Mouse (Mus musculus) intestine, postnatal 0 days (tissue): ENCODE measurements around the gene Dydc2. TPM values are rescaled to one million over a fixed set of nuclear protein-coding genes. Genes with fewer than 3 reads are reported as not detected.

Source experiments
- ATAC-seq: fragments of 200-750 bp; cut with Nextera tagmentation; 2 replicates; pipeline ENCODE4 v1.8.0; 2017; ENCODE audit warnings: mild to moderate bottlenecking, moderate TSS enrichment, moderate library complexity
- H3K27ac ChIP-seq: fragments of 300-500 bp; sonication (generic); 2 replicates; pipeline ENCODE4 v1.5.1; 2014; ENCODE audit warnings: mild to moderate bottlenecking, low read depth, low read length, moderate library complexity
- H3K27me3 ChIP-seq: fragments of 300-500 bp; sonication (generic); replicated peaks from 2 replicates; pipeline ENCODE4 v1.6.1; 2014; ENCODE audit warnings: low read length, mixed read lengths; ENCODE audit not compliant: control insufficient read depth, insufficient read depth
- H3K36me3 ChIP-seq: fragments of 300-500 bp; sonication (generic); 2 replicates; pipeline ENCODE4 v1.6.1; 2014; ENCODE audit warnings: mild to moderate bottlenecking, moderate library complexity; ENCODE audit not compliant: control insufficient read depth, insufficient read depth
- H3K4me1 ChIP-seq: fragments of 300-500 bp; sonication (generic); replicated peaks from 2 replicates; pipeline ENCODE4 v1.6.1; 2014; ENCODE audit warnings: antibody characterized with exemption, low read length, mixed read lengths; ENCODE audit not compliant: control insufficient read depth, insufficient read depth
- H3K4me2 ChIP-seq: fragments of 300-500 bp; sonication (generic); replicated peaks from 2 replicates; pipeline ENCODE4 v1.6.1; 2014; ENCODE audit warnings: low read depth, mild to moderate bottlenecking, moderate library complexity
- H3K4me3 ChIP-seq: fragments of 300-500 bp; sonication (generic); 2 replicates; pipeline ENCODE4 v1.5.1; 2014; ENCODE audit warnings: low read depth, low read length
- H3K9ac ChIP-seq: fragments of 300-500 bp; sonication (generic); 2 replicates; pipeline ENCODE4 v1.6.1; 2014; ENCODE audit warnings: mild to moderate bottlenecking, low read depth, low read length
- H3K9me3 ChIP-seq: fragments of 300-500 bp; sonication (generic); 2 replicates; pipeline ENCODE4 v1.6.1; 2016; ENCODE audit warnings: mixed run types; ENCODE audit not compliant: control insufficient read depth
- CTCF ChIP-seq: sonication (generic); IDR thresholded peaks from 2 replicates; pipeline ENCODE4 v1.5.1; 2016; ENCODE audit warnings: low read depth, mild to moderate bottlenecking, control low read depth, antibody characterized with exemption, moderate library complexity
- WGBS: fragments of 180-500 bp; shearing (Covaris S2); extraction: QIAGEN DNeasy Blood & Tissue Kit; methylation state at CpG from one replicate; pipeline ENCODE4 v1.1.7; 2014; 5-methylcytosine and 5-hydroxymethylcytosine counted together
- polyA plus RNA-seq: library from polyadenylated mRNA; unstranded; fragments of >200 nt; fragmentation: Nextera tagmentation; extraction: Ambion mirVana; gene quantifications from 2 replicates; pipeline ENCODE4 v1.2.1, GENCODE M21; 2015

The Dydc2 gene
- polyA plus RNA-seq, result not detected in 2 replicates

GRCm38 (mm10) chr14:41069108-41069507 is at the start of gene Dydc2:
Dydc2 (minus strand) TSS chr14:41069208.
- H3K9me3 ChIP-seq, result no peaks in the 10 kb centered on the region
- H3K9ac ChIP-seq, result no peak within 1 kb of the TSS
- no peak for ATAC-seq
- no peak within 1 kb of the TSS for H3K4me3 ChIP-seq
- no peaks in the 10 kb centered on the region for H3K36me3 ChIP-seq
- H3K4me1 ChIP-seq, result no peaks in the 10 kb centered on the region
- H3K4me2 ChIP-seq, result no peak within 1 kb of the TSS
- TF ChIP-seq CTCF, result no peak
- no peak within 1 kb of the TSS for H3K27ac ChIP-seq
- 0 out of 2 replicates have a peak, but pooled peaks cover 4% of the 10 kb centered on the region for H3K27me3 ChIP-seq

- 81% methylated on average over 3 of the region's 3 CpGs for WGBS
- Histone ChIP-seq H3K9me3 (no peaks in the 10 kb centered on the region), H3K27ac (no peak overlapping the region), H3K4me2 (no peak overlapping the region), H3K9ac (no peak overlapping the region), H3K27me3 (no peaks in the 10 kb centered on the region), H3K36me3 (no peaks in the 10 kb centered on the region), H3K4me3 (no peak overlapping the region), H3K4me1 (no peaks in the 10 kb centered on the region)
- no peak for ATAC-seq
- TF ChIP-seq CTCF, result no peak
Observed at GRCm38 (mm10) chr14:41116271-41116670, 47.3 kb upstream of the Dydc2 start.

- no peak for TF ChIP-seq CTCF
Observed at GRCm38 (mm10) chr14:41112944-41113343, 43.9 kb upstream of the Dydc2 start.

GRCm38 (mm10) chr14:41111031-41111668 is 42.1 kb upstream of the Dydc2 start:
- Histone ChIP-seq H3K4me2 (no peak overlapping the region), H3K36me3 (no peaks in the 10 kb centered on the region), H3K27ac (no peak overlapping the region), H3K9ac (no peak overlapping the region), H3K27me3 (no peaks in the 10 kb centered on the region), H3K4me1 (no peaks in the 10 kb centered on the region), H3K9me3 (no peaks in the 10 kb centered on the region), H3K4me3 (no peak overlapping the region)
- ATAC-seq, result no peak
- 70% methylated on average over 7 of the region's 7 CpGs for WGBS
- no peak for TF ChIP-seq CTCF

More at GRCm38 (mm10) chr14:41112944-41113343, 43.9 kb upstream of the Dydc2 start:
- Histone ChIP-seq H3K4me1 (no peaks in the 10 kb centered on the region), H3K27ac (no peak overlapping the region), H3K4me3 (no peak overlapping the region), H3K9ac (no peak overlapping the region), H3K36me3 (no peaks in the 10 kb centered on the region), H3K9me3 (no peaks in the 10 kb centered on the region), H3K4me2 (no peak overlapping the region), H3K27me3 (no peaks in the 10 kb centered on the region)
- no peak for ATAC-seq
- 74% methylated on average over 4 of the region's 4 CpGs for WGBS

- ATAC-seq, result no peak
- no peak within 1 kb of the TSS for H3K27ac ChIP-seq
- H3K9ac ChIP-seq, result no peak within 1 kb of the TSS
- TF ChIP-seq CTCF, result no peak
- no peak within 1 kb of the TSS for H3K4me3 ChIP-seq
- 59% methylated on average over 10 of the region's 10 CpGs for WGBS
- no peak within 1 kb of the TSS for H3K4me2 ChIP-seq
- H3K9me3 ChIP-seq, result no peaks in the 10 kb centered on the region
- no peaks in the 10 kb centered on the region for H3K4me1 ChIP-seq
- no peaks in the 10 kb centered on the region for H3K36me3 ChIP-seq
- H3K27me3 ChIP-seq, result no peaks in the 10 kb centered on the region
Observed at GRCm38 (mm10) chr14:41104853-41105444, 35.9 kb upstream of the Dydc2 start, which contains the start of gene Mat1a. Mat1a (plus strand) TSS chr14:41105035.

- Histone ChIP-seq H3K4me2 (no peak overlapping the region), H3K27me3 (no peaks in the 10 kb centered on the region), H3K9me3 (no peaks in the 10 kb centered on the region), H3K36me3 (no peaks in the 10 kb centered on the region), H3K9ac (no peak overlapping the region), H3K4me1 (no peaks in the 10 kb centered on the region), H3K27ac (no peak overlapping the region), H3K4me3 (no peak overlapping the region)
- ATAC-seq, result no peak
- 61% methylated on average over 2 of the region's 2 CpGs for WGBS
- TF ChIP-seq CTCF, result no peak
Observed at GRCm38 (mm10) chr14:41102269-41102668, 33.3 kb upstream of the Dydc2 start.
